Mouse (Mus musculus) neural tube, embryonic 13.5 days (tissue): ENCODE results near the gene Lenep. TPM values are rescaled to one million over a fixed set of nuclear protein-coding genes. Genes with fewer than 3 reads are reported as not detected.
"Not testable (repeated sequence)": the region's sequence is repeated elsewhere in the genome, so short reads cannot be mapped to it uniquely, and the experiment has no call there.

Experiments used
- ATAC-seq: fragments of 200-750 bp; cut with Nextera tagmentation; 2 replicates; pipeline ENCODE4 v1.8.0; 2017; ENCODE audit warnings: low read depth, mild to moderate bottlenecking, moderate TSS enrichment, moderate library complexity
- H3K27ac ChIP-seq: fragments of 300-500 bp; sonication (generic); replicated peaks from 2 replicates; pipeline ENCODE4 v1.5.1; 2015; ENCODE audit warnings: moderate library complexity, mild to moderate bottlenecking, inconsistent platforms
- H3K27me3 ChIP-seq: fragments of 300-500 bp; sonication (generic); 2 replicates; pipeline ENCODE4 v1.6.1; 2015; ENCODE audit warnings: mild to moderate bottlenecking, inconsistent platforms
- H3K36me3 ChIP-seq: fragments of 300-500 bp; sonication (generic); 2 replicates; pipeline ENCODE4 v1.6.1; 2015; ENCODE audit warnings: mild to moderate bottlenecking, inconsistent platforms
- H3K4me1 ChIP-seq: fragments of 300-500 bp; sonication (generic); replicated peaks from 2 replicates; pipeline ENCODE4 v1.6.1; 2015; ENCODE audit warnings: inconsistent platforms
- H3K4me2 ChIP-seq: fragments of 300-500 bp; sonication (generic); 2 replicates; pipeline ENCODE4 v1.6.1; 2015; ENCODE audit warnings: inconsistent platforms, mild to moderate bottlenecking, moderate library complexity
- H3K4me3 ChIP-seq: fragments of 300-500 bp; sonication (generic); 2 replicates; pipeline ENCODE4 v1.5.1; 2015; ENCODE audit warnings: mild to moderate bottlenecking, inconsistent platforms
- H3K9ac ChIP-seq: fragments of 300-500 bp; sonication (generic); 2 replicates; pipeline ENCODE4 v1.6.1; 2015; ENCODE audit warnings: moderate library complexity, mild to moderate bottlenecking, inconsistent platforms
- H3K9me3 ChIP-seq: fragments of 300-500 bp; sonication (generic); 2 replicates; pipeline ENCODE4 v1.6.1; 2016; ENCODE audit warnings: inconsistent platforms
- WGBS: fragments of 180-500 bp; shearing (Covaris S2); methylation state at CpG from one replicate; pipeline ENCODE4 v1.1.7; 2015; 5-methylcytosine and 5-hydroxymethylcytosine counted together
- polyA plus RNA-seq: library from polyadenylated mRNA; unstranded; fragments of >200 nt; fragmentation: Nextera tagmentation; extraction: Ambion mirVana; gene quantifications from 2 replicates; pipeline ENCODE4 v1.2.1, GENCODE M21; 2015

The Lenep gene
- polyA plus RNA-seq, 1 experiment from 2014 or later: 0.84 TPM

- not testable (repeated sequence) for ATAC-seq, H3K4me2 ChIP-seq, H3K27ac ChIP-seq, H3K27me3 ChIP-seq, H3K4me3 ChIP-seq, H3K9me3 ChIP-seq, H3K9ac ChIP-seq
- peaks cover 36% of the 10 kb centered on the region for H3K36me3 ChIP-seq
- peaks cover 19% of the 10 kb centered on the region for H3K4me1 ChIP-seq
- 94% methylated on average over 7 of the region's 7 CpGs for WGBS
These were observed 26.4 kb upstream of the Lenep start for GRCm38 (mm10) chr3:89429021-89429420.

GRCm38 (mm10) chr3:89425876-89426275 is 23.3 kb upstream of the Lenep start:
- H3K4me2 ChIP-seq: no peak overlapping the region
- no peak overlapping the region for H3K9ac ChIP-seq
- no peak for ATAC-seq
- H3K9me3 ChIP-seq: no peaks in the 10 kb centered on the region
- H3K4me1 ChIP-seq: peaks cover 30% of the 10 kb centered on the region
- peaks cover 17% of the 10 kb centered on the region for H3K36me3 ChIP-seq
- WGBS: 90% methylated on average over 4 of the region's 4 CpGs
- H3K27me3 ChIP-seq: no peaks in the 10 kb centered on the region
- H3K27ac ChIP-seq: no peak overlapping the region
- H3K4me3 ChIP-seq: no peak overlapping the region

- Histone ChIP-seq H3K4me1 (peaks cover 32% of the 10 kb centered on the region), H3K36me3 (peaks cover 17% of the 10 kb centered on the region), H3K4me2 (no peak overlapping the region), H3K27me3 (no peaks in the 10 kb centered on the region), H3K9me3 (no peaks in the 10 kb centered on the region), H3K9ac (no peak overlapping the region), H3K4me3 (no peak overlapping the region), H3K27ac (no peak overlapping the region)
- ATAC-seq: no peak
- 89% methylated on average over 5 of the region's 5 CpGs for WGBS
These were observed 22.5 kb upstream of the Lenep start for GRCm38 (mm10) chr3:89425141-89425525.

- peaks cover 17% of the 10 kb centered on the region for H3K36me3 ChIP-seq
- H3K4me2 ChIP-seq: peak overlapping the region; percentile 89; the same call in 1 of the 2 replicates
- H3K4me1 ChIP-seq: peaks cover 38% of the 10 kb centered on the region
- no peak overlapping the region for H3K27ac ChIP-seq
- no peaks in the 10 kb centered on the region for H3K9me3 ChIP-seq
- no peaks in the 10 kb centered on the region for H3K27me3 ChIP-seq
- WGBS: 91% methylated on average over 5 of the region's 5 CpGs
- ATAC-seq: no peak
- no peak overlapping the region for H3K4me3 ChIP-seq
- no peak overlapping the region for H3K9ac ChIP-seq
These were observed 22.0 kb upstream of the Lenep start for GRCm38 (mm10) chr3:89424416-89425140.

GRCm38 (mm10) chr3:89422556-89423205 is 20.1 kb upstream of the Lenep start:
- Histone ChIP-seq H3K9me3 (no peaks in the 10 kb centered on the region), H3K27me3 (no peaks in the 10 kb centered on the region), H3K27ac (peak overlapping the region; percentile 71; the same call in 1 of the 2 replicates), H3K9ac (peak overlapping the region; percentile 74), H3K4me2 (peak overlapping the region; percentile 89), H3K36me3 (peaks cover 15% of the 10 kb centered on the region), H3K4me3 (peak overlapping the region; percentile 40), H3K4me1 (peaks cover 47% of the 10 kb centered on the region)
- WGBS: 66% methylated on average over 6 of the region's 6 CpGs
- no peak for ATAC-seq

- peak overlapping the region; percentile 74 for H3K9ac ChIP-seq
- ATAC-seq: no peak
- H3K36me3 ChIP-seq: peaks cover 8% of the 10 kb centered on the region
- peak overlapping the region; percentile 71 for H3K27ac ChIP-seq
- peak overlapping the region; percentile 89 for H3K4me2 ChIP-seq
- peak overlapping the region; percentile 40 for H3K4me3 ChIP-seq
- H3K27me3 ChIP-seq: no peaks in the 10 kb centered on the region
- H3K9me3 ChIP-seq: no peaks in the 10 kb centered on the region
- peaks cover 55% of the 10 kb centered on the region for H3K4me1 ChIP-seq
- WGBS: 7% methylated on average over 22 of the region's 22 CpGs
These were observed 19.3 kb upstream of the Lenep start for GRCm38 (mm10) chr3:89421810-89422473.

- 0 out of 2 replicates have a peak, but pooled peaks have one; percentile 32 for ATAC-seq
- Histone ChIP-seq H3K9me3 (no peaks in the 10 kb centered on the region), H3K36me3 (peaks cover 4% of the 10 kb centered on the region; the same call in 1 of the 2 replicates), H3K9ac (peak overlapping the region; percentile 74), H3K4me1 (peaks cover 62% of the 10 kb centered on the region), H3K27ac (peak overlapping the region; percentile 71), H3K4me3 (peak overlapping the region; percentile 40), H3K4me2 (peak overlapping the region; percentile 89), H3K27me3 (no peaks in the 10 kb centered on the region)
- 6% methylated on average over 11 of the region's 11 CpGs for WGBS
These were observed 18.6 kb upstream of the Lenep start for GRCm38 (mm10) chr3:89421002-89421774.

GRCm38 (mm10) chr3:89420421-89420820 is 17.8 kb upstream of the Lenep start:
- Histone ChIP-seq H3K4me3 (no peak overlapping the region), H3K9me3 (no peaks in the 10 kb centered on the region), H3K4me2 (peak overlapping the region; percentile 89), H3K27ac (peak overlapping the region; percentile 71), H3K4me1 (peaks cover 64% of the 10 kb centered on the region), H3K36me3 (peaks cover 11% of the 10 kb centered on the region), H3K9ac (no peak overlapping the region), H3K27me3 (no peaks in the 10 kb centered on the region)
- ATAC-seq: no peak
- WGBS: 42% methylated on average over 2 of the region's 2 CpGs

- H3K27ac ChIP-seq: peak overlapping the region; percentile 86
- no peaks in the 10 kb centered on the region for H3K27me3 ChIP-seq
- H3K36me3 ChIP-seq: peaks cover 16% of the 10 kb centered on the region
- ATAC-seq: no peak
- H3K4me2 ChIP-seq: peak overlapping the region; percentile 89
- no peaks in the 10 kb centered on the region for H3K9me3 ChIP-seq
- peaks cover 64% of the 10 kb centered on the region for H3K4me1 ChIP-seq
- WGBS: 16% methylated on average over 3 of the region's 3 CpGs
- peak overlapping the region; percentile 79 for H3K9ac ChIP-seq
- H3K4me3 ChIP-seq: peak overlapping the region; percentile 51
These were observed 17.4 kb upstream of the Lenep start for GRCm38 (mm10) chr3:89419981-89420380.

GRCm38 (mm10) chr3:89419571-89419970 is 17.0 kb upstream of the Lenep start:
- under 1% methylated on average over 9 of the region's 9 CpGs for WGBS
- peaks cover 17% of the 10 kb centered on the region for H3K36me3 ChIP-seq
- peak overlapping the region; percentile 89 for H3K4me2 ChIP-seq
- peak overlapping the region; percentile 79 for H3K9ac ChIP-seq
- no peaks in the 10 kb centered on the region for H3K27me3 ChIP-seq
- no peak for ATAC-seq
- no peaks in the 10 kb centered on the region for H3K9me3 ChIP-seq
- peaks cover 64% of the 10 kb centered on the region for H3K4me1 ChIP-seq
- H3K27ac ChIP-seq: peak overlapping the region; percentile 86
- peak overlapping the region; percentile 51 for H3K4me3 ChIP-seq

- Histone ChIP-seq H3K27ac (peak overlapping the region; percentile 86), H3K36me3 (peaks cover 24% of the 10 kb centered on the region)
- WGBS: 0% methylated on average over 16 of the region's 16 CpGs
These were observed 16.3 kb upstream of the Lenep start for GRCm38 (mm10) chr3:89418861-89419250.

More at GRCm38 (mm10) chr3:89418861-89419250, 16.3 kb upstream of the Lenep start:
- ATAC-seq: peak; percentile 28; the same call in 1 of the 2 replicates
- no peaks in the 10 kb centered on the region for H3K27me3 ChIP-seq
- peak overlapping the region; percentile 89 for H3K4me2 ChIP-seq
- peak overlapping the region; percentile 51 for H3K4me3 ChIP-seq
- H3K9ac ChIP-seq: peak overlapping the region; percentile 79
- H3K4me1 ChIP-seq: peaks cover 64% of the 10 kb centered on the region
- H3K9me3 ChIP-seq: no peaks in the 10 kb centered on the region
